8 mouse cellular contexts compared by ENCODE assay signal in the genomic region with DNA sequence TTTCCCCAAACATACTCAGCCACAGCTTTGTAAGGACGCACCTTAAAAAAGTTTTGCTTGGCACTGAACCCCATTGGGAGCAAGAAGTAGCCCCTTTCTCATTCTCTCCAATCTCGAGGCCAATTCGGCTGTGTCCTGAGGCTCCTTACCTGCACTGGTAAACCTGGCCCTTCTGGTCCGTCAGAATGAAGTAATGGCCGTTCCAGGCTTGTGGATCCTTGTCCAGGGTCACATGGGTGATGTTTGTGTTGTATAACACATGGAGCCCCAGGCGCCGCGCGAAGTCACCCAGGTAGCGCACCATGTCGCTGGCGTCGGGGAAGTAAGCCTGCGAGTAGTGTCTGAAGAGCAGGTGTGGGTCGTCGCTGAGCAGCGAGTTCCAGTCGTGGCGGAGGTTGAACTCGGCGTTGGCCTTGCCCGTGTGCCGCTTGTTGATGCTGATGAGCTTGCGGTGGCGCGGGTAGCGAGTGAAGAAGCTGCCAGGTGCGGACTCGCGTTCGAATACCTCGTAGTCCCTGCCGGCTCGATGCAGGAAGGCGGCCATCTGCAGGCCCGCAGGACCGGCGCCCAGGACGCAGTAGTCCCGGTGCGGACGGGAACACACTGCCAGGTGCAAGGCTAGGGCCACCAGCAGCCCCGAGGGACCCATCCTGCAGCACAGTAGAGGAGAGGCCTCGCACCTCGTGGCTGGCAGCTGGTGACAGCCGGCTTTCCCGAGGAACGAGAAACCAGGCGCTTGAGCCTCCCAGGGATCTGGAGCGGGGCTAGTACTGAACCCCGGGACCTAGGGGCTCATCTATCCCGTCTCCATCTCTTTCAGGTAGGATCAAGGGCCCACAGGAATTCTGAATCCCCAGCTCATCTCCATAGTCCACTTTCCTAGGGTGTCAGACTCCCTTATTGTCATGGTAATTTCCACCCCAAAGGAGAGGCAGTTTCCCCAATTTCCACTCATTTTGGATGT. TPM values are rescaled to one million over a fixed set of nuclear protein-coding genes. Genes with fewer than 3 reads are reported as not detected.
DNase-seq lines count a peak whose midpoint lies in the region; ATAC-seq lines count a peak whose summit lies in the region.

No protein-coding gene starts in this region.

- H3K4me1 ChIP-seq in embryonic facial prominence, embryonic 14.5 days (ENCODE audit: control insufficient read depth, insufficient read depth, low read length): peaks cover 16% of the 10 kb centered on the region
- peaks cover 11% of the 10 kb centered on the region for H3K4me1 ChIP-seq in kidney, embryonic 16.5 days (ENCODE audit: insufficient read depth, low read length)
- peaks cover 28% of the 10 kb centered on the region for H3K4me1 ChIP-seq in midbrain, embryonic 16.5 days (ENCODE audit: control insufficient read depth, insufficient read depth, low read length)

- peak overlapping the region; percentile 84 for H3K4me2 ChIP-seq in embryonic facial prominence, embryonic 14.5 days (ENCODE audit: low read depth, low read length)
- peak overlapping the region; percentile 81 for H3K4me2 ChIP-seq in kidney, embryonic 16.5 days (replicated peaks; ENCODE audit: low read depth, low read length)
- peak overlapping the region; percentile 90 for H3K4me2 ChIP-seq in midbrain, embryonic 16.5 days (ENCODE audit: low read length)

- DNase-seq in layer of hippocampus, postnatal 10 days (ENCODE audit: low spot score in 2 of 2): peak; percentile 45 to 47
- no peak for DNase-seq in layer of hippocampus, adult 18-20 months (ENCODE audit: low spot score in 2 of 2)
- peak; percentile 45 for DNase-seq in brain, adult 2 months (ENCODE audit: low read depth, low spot score)
- DNase-seq in embryonic facial prominence, embryonic 14.5 days (ENCODE audit: low spot score): peak; percentile 15
- peak; percentile 18 for DNase-seq in thymus, postnatal 25 days
- DNase-seq in urinary bladder, postnatal 36 days (ENCODE audit: low spot score in 2 of 2): no peak

- no peaks in the 10 kb centered on the region for H3K9me3 ChIP-seq in embryonic facial prominence, embryonic 14.5 days (ENCODE audit: control insufficient read depth, low read length)
- H3K9me3 ChIP-seq in kidney, embryonic 16.5 days (ENCODE audit: low read length): no peaks in the 10 kb centered on the region
- H3K9me3 ChIP-seq in midbrain, embryonic 16.5 days (replicated peaks; ENCODE audit: control insufficient read depth, low read length, poor library complexity, severe bottlenecking): no peaks in the 10 kb centered on the region

- WGBS in embryonic facial prominence, embryonic 14.5 days: 7% methylated on average over 42 of the region's 52 CpGs
- 7% methylated on average over 52 of the region's 52 CpGs for WGBS in kidney, embryonic 16.5 days
- 8% methylated on average over 52 of the region's 52 CpGs for WGBS in midbrain, embryonic 16.5 days

- peak overlapping the region; percentile 65 for H3K9ac ChIP-seq in embryonic facial prominence, embryonic 14.5 days (ENCODE audit: low read depth, low read length)
- peak overlapping the region; percentile 55 for H3K9ac ChIP-seq in kidney, embryonic 16.5 days (replicated peaks; ENCODE audit: low read length)
- H3K9ac ChIP-seq in midbrain, embryonic 16.5 days (ENCODE audit: low read depth, low read length): peak overlapping the region; percentile 76

- peak overlapping the region; percentile 57 for H3K4me3 ChIP-seq in embryonic facial prominence, embryonic 14.5 days (ENCODE audit: low read depth, low read length)
- H3K4me3 ChIP-seq in kidney, embryonic 16.5 days (ENCODE audit: low read length): peak overlapping the region; percentile 61
- H3K4me3 ChIP-seq in midbrain, embryonic 16.5 days (ENCODE audit: low read depth, low read length): peak overlapping the region; percentile 55

- H3K27me3 ChIP-seq in embryonic facial prominence, embryonic 14.5 days (replicated peaks; ENCODE audit: control insufficient read depth, insufficient read depth, low read length): peaks cover 13% of the 10 kb centered on the region; the same call in 1 of the 2 replicates
- peaks cover 10% of the 10 kb centered on the region for H3K27me3 ChIP-seq in kidney, embryonic 16.5 days (ENCODE audit: insufficient read depth, low read length)
- no peaks in the 10 kb centered on the region for H3K27me3 ChIP-seq in midbrain, embryonic 16.5 days (ENCODE audit: control insufficient read depth, insufficient read depth, low read depth, low read length)

- no peak overlapping the region for H3K27ac ChIP-seq in embryonic facial prominence, embryonic 14.5 days (replicated peaks; ENCODE audit: low read depth, low read length)
- H3K27ac ChIP-seq in kidney, embryonic 16.5 days (ENCODE audit: low read length): no peak overlapping the region
- H3K27ac ChIP-seq in midbrain, embryonic 16.5 days (ENCODE audit: low read length): peak overlapping the region; percentile 76

- H3K36me3 ChIP-seq in embryonic facial prominence, embryonic 14.5 days (ENCODE audit: control insufficient read depth, insufficient read depth, low read length): peaks cover 30% of the 10 kb centered on the region
- peaks cover 24% of the 10 kb centered on the region for H3K36me3 ChIP-seq in kidney, embryonic 16.5 days (ENCODE audit: insufficient read depth, low read length)
- H3K36me3 ChIP-seq in midbrain, embryonic 16.5 days (ENCODE audit: control insufficient read depth, insufficient read depth, low read length): peaks cover 24% of the 10 kb centered on the region

- ATAC-seq in embryonic facial prominence, embryonic 14.5 days (ENCODE audit: low read depth): peak; percentile 15
- peak; percentile 70 for ATAC-seq in kidney, embryonic 16.5 days (ENCODE audit: low FRiP score, low TSS enrichment)
- peak; percentile 66 for ATAC-seq in midbrain, embryonic 16.5 days

RNA-seq across cellular contexts. Expression of gene Foxred2, which starts 0.8 kb away (rescaled TPM):
- total RNA-seq in layer of hippocampus, postnatal 10 days (2021): 10 to 100 TPM; 11.5 to 12.7 TPM
- total RNA-seq in layer of hippocampus, adult 18-20 months (2021): 1 to 10 TPM; 9.6 to 9.8 TPM
- 4.5 and 5.3 TPM in 2 replicates for polyA plus RNA-seq in embryonic facial prominence, embryonic 14.5 days (2014; fragmentation: Nextera tagmentation; extraction: Ambion mirVana)
- 4.9 and 5.2 TPM in 2 replicates for polyA plus RNA-seq in kidney, embryonic 16.5 days (2015; fragmentation: Nextera tagmentation; extraction: Ambion mirVana)
- 9.2 and 11.0 TPM in 2 replicates for polyA plus RNA-seq in midbrain, embryonic 16.5 days (2015; fragmentation: Nextera tagmentation; extraction: Ambion mirVana)

RNA-seq across cellular contexts. Expression of gene Eif3d, which starts 14.9 kb away (rescaled TPM):
- 100 to 1,000 TPM; 106 to 118 TPM for total RNA-seq in layer of hippocampus, postnatal 10 days (2021)
- 100 to 1,000 TPM in 1 of 2 experiments, 10 to 100 TPM in 1; 94.5 to 103 TPM for total RNA-seq in layer of hippocampus, adult 18-20 months (2021)
- 155 and 194 TPM in 2 replicates for polyA plus RNA-seq in embryonic facial prominence, embryonic 14.5 days (2014; fragmentation: Nextera tagmentation; extraction: Ambion mirVana)
- 212 and 222 TPM in 2 replicates for polyA plus RNA-seq in kidney, embryonic 16.5 days (2015; fragmentation: Nextera tagmentation; extraction: Ambion mirVana)
- 164 and 166 TPM in 2 replicates for polyA plus RNA-seq in midbrain, embryonic 16.5 days (2015; fragmentation: Nextera tagmentation; extraction: Ambion mirVana)

RNA-seq across cellular contexts. Expression of gene Txn2, which starts 26.9 kb away (rescaled TPM):
- total RNA-seq in layer of hippocampus, postnatal 10 days (2021): 100 to 1,000 TPM; 107 to 111 TPM
- total RNA-seq in layer of hippocampus, adult 18-20 months (2021): 100 to 1,000 TPM; 134 to 140 TPM
- polyA plus RNA-seq in embryonic facial prominence, embryonic 14.5 days (2014; fragmentation: Nextera tagmentation; extraction: Ambion mirVana): 234 and 271 TPM in 2 replicates
- polyA plus RNA-seq in kidney, embryonic 16.5 days (2015; fragmentation: Nextera tagmentation; extraction: Ambion mirVana): 275 and 307 TPM in 2 replicates
- 187 and 190 TPM in 2 replicates for polyA plus RNA-seq in midbrain, embryonic 16.5 days (2015; fragmentation: Nextera tagmentation; extraction: Ambion mirVana)

Comparison
In these comparisons a context has a peak if more than half of its experiments do, and no peak if none do; other contexts are left out.
1. DNase-seq: peak in layer of hippocampus, postnatal 10 days (2 of 2), brain, adult 2 months (single experiment), embryonic facial prominence, embryonic 14.5 days (single experiment) and thymus, postnatal 25 days (single experiment); none in layer of hippocampus, adult 18-20 months (0 of 2) and urinary bladder, postnatal 36 days (0 of 2).
2. ATAC-seq: peak in every context shown above with its lines; median percentile 70 in kidney, embryonic 16.5 days; 66 in midbrain, embryonic 16.5 days; 15 in embryonic facial prominence, embryonic 14.5 days.
3. Peak in every context shown above with its lines, with median percentiles within 50 percentile points of each other: H3K4me2 ChIP-seq, H3K4me3 ChIP-seq and H3K9ac ChIP-seq.